Comparison of ENCODE assay signal across 22 mouse cellular contexts in genomic region chr11:97999748-98000147, GRCm38 (mm10). TPM values are rescaled to one million over a fixed set of nuclear protein-coding genes. Genes with fewer than 3 reads are reported as not detected.
DNase-seq lines count a peak whose midpoint lies in the region; ATAC-seq and TF ChIP-seq lines count a peak whose summit lies in the region.
"Had no signal": no experiment of that assay in that cellular context is flagged by ENCODE, and none has a peak within 500 bp of the region (broad histone marks: within the 10 kb centered on the region; RNA-seq: fewer than 3 reads in every experiment).

No protein-coding gene starts in this region.

- no peak for TF ChIP-seq POLR2A in cortical plate, adult 2 months (IDR thresholded peaks at IDR 0.05; ENCODE audit: extremely low read depth, insufficient read depth, low read length)

- no peak overlapping the region for H3K4me3 ChIP-seq in liver, embryonic 11.5 days (ENCODE audit: low read depth, low read length)
- H3K4me3 ChIP-seq in cortical plate, adult 2 months (ENCODE audit: insufficient read depth, low read length): no peak overlapping the region
- H3K4me3 ChIP-seq: forebrain, embryonic 10.5 days; hindbrain, embryonic 10.5 days; limb, embryonic 13.5 days had no signal

- 52% methylated on average over 5 of the region's 5 CpGs for WGBS in liver, embryonic 11.5 days

- no peak for TF ChIP-seq CTCF in cortical plate, adult 2 months (IDR thresholded peaks at IDR 0.05; ENCODE audit: extremely low read depth, insufficient read depth, low read length)

- H3K9me3 ChIP-seq in liver, embryonic 11.5 days (ENCODE audit: control insufficient read depth, low read length): no peaks in the 10 kb centered on the region
- H3K9me3 ChIP-seq: forebrain, embryonic 10.5 days; hindbrain, embryonic 10.5 days; limb, embryonic 13.5 days had no signal

- no peak overlapping the region for H3K27ac ChIP-seq in liver, embryonic 11.5 days (ENCODE audit: low read depth, low read length)
- H3K27ac ChIP-seq in cortical plate, adult 2 months (ENCODE audit: insufficient read depth, low read length): 0 out of 2 replicates have a peak overlapping the region, but pooled peaks have one; percentile 13
- H3K27ac ChIP-seq: forebrain, embryonic 10.5 days; hindbrain, embryonic 10.5 days; limb, embryonic 13.5 days had no signal

- peaks cover 28% of the 10 kb centered on the region for H3K27me3 ChIP-seq in liver, embryonic 11.5 days (replicated peaks; ENCODE audit: control insufficient read depth, insufficient read depth, low read length)
- H3K27me3 ChIP-seq in splenic B cell, adult 2 months (ENCODE audit: control insufficient read depth, insufficient read depth, low read length, poor library complexity, severe bottlenecking): no peaks in the 10 kb centered on the region
- H3K27me3 ChIP-seq: Patski had no signal

- no peak for DNase-seq in liver, embryonic 11.5 days (ENCODE audit: low spot score)
- DNase-seq in liver: no peak
- DNase-seq in thymus, postnatal 14 days: peak; percentile 35
- DNase-seq in thymus, postnatal 10 days (ENCODE audit: low spot score in 2 of 2): no peak
- DNase-seq in splenic B cell, adult 2 months (ENCODE audit: low read depth, low spot score): peak; percentile 65
- no peak for DNase-seq in adrenal gland, adult 18-20 months (ENCODE audit: low spot score in 2 of 2)
- DNase-seq in frontal cortex, postnatal 14 days (ENCODE audit: low spot score in 2 of 2): no peak
- DNase-seq: adrenal gland, postnatal 14 days; cerebellum, adult 11-12 months; cerebellum, postnatal 14 days; forebrain, postnatal 0 days; kidney, adult 2 months; kidney, postnatal 10 days; lung, embryonic 14.5 days had no signal

- no peak for ATAC-seq in liver, embryonic 11.5 days (replicated peaks; ENCODE audit: low FRiP score)
- ATAC-seq: forebrain, postnatal 0 days; Patski had no signal

- H3K9ac ChIP-seq in liver, embryonic 11.5 days (ENCODE audit: low read depth, low read length): peak overlapping the region; percentile 31; the same call in 1 of the 2 replicates
- H3K9ac ChIP-seq: forebrain, postnatal 0 days; limb, embryonic 13.5 days; lung, embryonic 14.5 days had no signal

- no peaks in the 10 kb centered on the region for H3K36me3 ChIP-seq in liver, embryonic 11.5 days (ENCODE audit: control insufficient read depth, insufficient read depth, low read length)
- no peaks in the 10 kb centered on the region for H3K36me3 ChIP-seq in splenic B cell, adult 2 months (ENCODE audit: control insufficient read depth, insufficient read depth, low read length, poor library complexity, severe bottlenecking)

- H3K4me2 ChIP-seq in liver, embryonic 11.5 days: 0 out of 2 replicates have a peak overlapping the region, but pooled peaks have one; percentile 3
- H3K4me2 ChIP-seq: limb, embryonic 13.5 days; lung, embryonic 14.5 days; midbrain, embryonic 11.5 days had no signal

- H3K4me1 ChIP-seq in liver, embryonic 11.5 days (replicated peaks; ENCODE audit: control insufficient read depth, insufficient read depth, low read length): peaks cover 17% of the 10 kb centered on the region
- H3K4me1 ChIP-seq in cortical plate, adult 2 months (ENCODE audit: control insufficient read depth, insufficient read depth, low read length): peaks cover 3% of the 10 kb centered on the region

RNA-seq across cellular contexts. Expression of gene Arl5c, which starts 3.8 kb away (rescaled TPM):
- 24.0 and 31.2 TPM in 2 replicates for polyA plus RNA-seq in liver, embryonic 11.5 days (2014; fragmentation: Nextera tagmentation; extraction: Ambion mirVana)
- 2.2 and 2.6 TPM in 2 replicates for polyA plus RNA-seq in cortical plate, adult 2 months (2012; rRNA removed)
- under 1 TPM; 0.45 to 0.63 TPM for total RNA-seq in adrenal gland, adult 18-20 months (2021)

RNA-seq across cellular contexts. Expression of gene Plxdc1, which starts 13.5 kb away (rescaled TPM):
- polyA plus RNA-seq in liver, embryonic 11.5 days (2014; fragmentation: Nextera tagmentation; extraction: Ambion mirVana): 0.47 and 0.77 TPM in 2 replicates
- polyA plus RNA-seq in cortical plate, adult 2 months (2012; rRNA removed): 28.6 and 29.2 TPM in 2 replicates
- total RNA-seq in adrenal gland, adult 18-20 months (2021): 10 to 100 TPM in 1 of 2 experiments, 1 to 10 TPM in 1; 6.9 to 16.2 TPM
- polyA plus RNA-seq: midbrain, embryonic 11.5 days had no signal

RNA-seq across cellular contexts. Expression of gene Cacnb1, which starts 23.1 kb away (rescaled TPM):
- polyA plus RNA-seq in liver, embryonic 11.5 days (2014; fragmentation: Nextera tagmentation; extraction: Ambion mirVana): 2.1 and 2.2 TPM in 2 replicates
- 114 and 117 TPM in 2 replicates for polyA plus RNA-seq in cortical plate, adult 2 months (2012; rRNA removed)
- total RNA-seq in adrenal gland, adult 18-20 months (2021): 10 to 100 TPM in 1 of 2 experiments, 1 to 10 TPM in 1; 8.6 to 10.1 TPM

RNA-seq across cellular contexts. Expression of gene Rpl19, which starts 26.8 kb away (rescaled TPM):
- 1,333 and 1,422 TPM in 2 replicates for polyA plus RNA-seq in liver, embryonic 11.5 days (2014; fragmentation: Nextera tagmentation; extraction: Ambion mirVana)
- polyA plus RNA-seq in cortical plate, adult 2 months (2012; rRNA removed): 880 and 901 TPM in 2 replicates
- total RNA-seq in adrenal gland, adult 18-20 months (2021): 1,000 to 10,000 TPM; 1,100 to 1,184 TPM

RNA-seq across cellular contexts. Expression of gene Stac2, which starts 53.5 kb away (rescaled TPM):
- 0.22 and 0.43 TPM in 2 replicates for polyA plus RNA-seq in liver, embryonic 11.5 days (2014; fragmentation: Nextera tagmentation; extraction: Ambion mirVana)
- polyA plus RNA-seq in cortical plate, adult 2 months (2012; rRNA removed): 49.7 and 51.6 TPM in 2 replicates
- total RNA-seq in adrenal gland, adult 18-20 months (2021): 10 to 100 TPM in 1 of 2 experiments, 1 to 10 TPM in 1; 5.0 to 12.3 TPM
- total RNA-seq: granulocyte monocyte progenitor cell, adult 5-6 weeks; monocyte, adult 5-6 weeks had no signal

Comparison
In these comparisons a context has a peak if more than half of its experiments do, and no peak if none do; other contexts are left out.
1. DNase-seq: peak in thymus, postnatal 14 days (single experiment) and splenic B cell, adult 2 months (single experiment); none in liver, embryonic 11.5 days (single experiment), liver (single experiment), thymus, postnatal 10 days (0 of 2), adrenal gland, adult 18-20 months (0 of 2) and frontal cortex, postnatal 14 days (0 of 2).
2. RNA of gene Plxdc1, which starts 13.5 kb away (polyA plus RNA-seq): 28.6 to 29.2 TPM in cortical plate, adult 2 months; 0.47 to 0.77 TPM in liver, embryonic 11.5 days; every median in the first group is over 10 times any median in the second.
3. RNA of gene Cacnb1, which starts 23.1 kb away (polyA plus RNA-seq): 114 to 117 TPM in cortical plate, adult 2 months; 2.1 to 2.2 TPM in liver, embryonic 11.5 days; every median in the first group is over 10 times any median in the second.